Mouse (Mus musculus): ENCODE results near the gene Krtap6-1.
"Not testable (repeated sequence)": the region's sequence is repeated elsewhere in the genome, so short reads cannot be mapped to it uniquely, and the experiment has no call there.

Krtap6-1 gene

GRCm38 (mm10) chr16:89031399-89031798 lies at the start of gene Krtap6-1:
Krtap6-1 (plus strand) TSS chr16:89031699.
- DNase-seq (ENCODE audit: low spot score in 2 of 2): not testable (repeated sequence)

DNA sequence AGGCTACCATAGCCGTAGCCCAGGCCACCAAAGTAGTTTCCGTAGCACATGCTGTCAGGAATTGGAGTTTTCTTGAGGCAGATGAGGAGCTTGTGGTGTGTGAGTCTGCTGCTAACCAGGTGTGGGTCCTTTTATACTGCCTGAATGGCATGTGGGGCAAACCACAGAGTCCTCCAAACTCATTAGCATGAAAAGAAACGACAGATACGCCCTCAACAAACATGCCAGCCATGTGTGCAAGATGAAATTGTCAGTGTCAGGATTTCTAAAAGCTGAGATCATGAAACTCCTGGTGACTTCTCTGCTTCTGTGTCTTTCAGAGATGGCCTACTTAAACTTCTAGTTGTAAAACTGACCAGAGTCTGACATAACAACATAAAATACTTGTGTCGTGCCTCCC lies 20.8 kb upstream of the Krtap6-1 start, which contains the start of gene Krtap22-2:
Krtap22-2 (minus strand) TSS at position 101 of the 400 bp plus-strand sequence.
- DNase-seq (ENCODE audit: low spot score in 2 of 2): no peak

DNA sequence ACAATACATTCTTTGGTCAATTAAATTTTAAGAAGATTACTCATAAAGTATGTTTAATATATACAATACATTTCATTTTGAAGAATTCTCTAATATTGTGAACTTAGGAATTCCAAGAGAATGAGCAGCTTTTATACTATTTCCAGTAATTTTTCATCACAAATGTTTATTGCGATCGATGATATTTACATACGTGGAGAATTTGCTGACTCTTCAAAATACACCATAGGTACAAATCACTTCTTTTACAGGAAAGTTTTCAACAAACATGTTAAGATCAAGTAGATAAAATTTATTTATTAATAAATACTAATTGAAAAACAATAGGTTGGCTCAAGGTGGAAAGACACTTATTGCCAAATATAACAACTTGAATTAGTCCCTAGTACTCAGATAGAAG lies 17.5 kb upstream of the Krtap6-1 start:
- no peak for DNase-seq (ENCODE audit: low spot score in 2 of 2)

- not testable (repeated sequence) for DNase-seq (ENCODE audit: low spot score in 2 of 2)
Observed at GRCm38 (mm10) chr16:89014984-89015383, 16.5 kb upstream of the Krtap6-1 start, which contains the start of gene Gm10229. Gm10229 (plus strand) TSS chr16:89015284.

- not testable (repeated sequence) for DNase-seq (ENCODE audit: low spot score in 2 of 2)
Observed at GRCm38 (mm10) chr16:89041372-89041771, 9.9 kb downstream of the Krtap6-1 start, which contains the start of gene Gm10228. Gm10228 (minus strand) TSS chr16:89041472.

GRCm38 (mm10) chr16:89047783-89048182 lies 16.3 kb downstream of the Krtap6-1 start, which contains the start of gene Krtap6-5:
Krtap6-5 (minus strand) TSS chr16:89047883.
- no peak for DNase-seq (ENCODE audit: low spot score in 2 of 2)

DNA sequence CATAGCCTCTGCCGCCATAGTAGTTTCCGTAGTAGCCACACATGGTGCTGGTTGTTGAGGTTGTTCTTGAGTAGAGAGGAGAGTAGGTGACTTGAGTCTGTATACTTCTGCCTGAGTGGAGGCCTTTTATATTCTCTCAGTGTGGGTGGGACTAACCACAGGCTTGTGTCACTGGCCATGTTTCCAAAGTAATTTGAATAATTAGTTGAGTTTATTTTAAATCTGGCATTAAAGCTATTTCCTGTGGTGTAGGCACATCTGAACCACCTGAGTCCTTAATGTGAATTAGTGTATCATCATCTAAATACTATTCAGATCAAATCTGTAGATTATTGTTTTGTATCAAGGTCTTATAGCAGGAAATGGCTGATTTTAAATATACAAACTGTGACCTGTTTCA lies 32.4 kb downstream of the Krtap6-1 start, which contains the start of gene 1110025L11Rik:
1110025L11Rik (minus strand) TSS at position 101 of the 400 bp plus-strand sequence.
- not testable (repeated sequence) for DNase-seq (ENCODE audit: low spot score in 2 of 2)

DNA sequence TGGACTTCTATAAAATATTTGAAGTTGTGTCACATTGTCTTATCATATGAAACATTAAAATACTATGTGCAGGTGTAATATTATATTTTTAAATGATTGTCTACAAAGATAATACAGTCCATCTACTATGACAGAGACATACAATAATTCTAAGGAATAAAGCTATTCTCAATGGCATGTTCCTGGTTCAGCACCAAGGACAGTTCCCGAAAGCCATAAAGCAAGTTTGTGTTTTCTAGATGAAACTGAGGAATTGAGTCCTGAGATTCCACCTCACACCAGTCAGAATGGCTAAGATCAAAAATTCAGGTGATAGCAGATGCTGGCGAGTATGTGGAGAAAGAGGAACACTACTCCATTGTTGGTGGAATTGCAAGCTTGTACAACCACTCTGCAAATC lies 39.5 kb downstream of the Krtap6-1 start:
- not testable (repeated sequence) for DNase-seq (ENCODE audit: low spot score in 2 of 2)

Measured in frontal cortex, postnatal 36 days (tissue).